Mouse (Mus musculus) embryonic fibroblast, embryonic 13.5 days (primary cell): ENCODE data around the gene Galm. TPM values are rescaled to one million over a fixed set of nuclear protein-coding genes. Genes with fewer than 3 reads are reported as not detected.

Experiments used
- H3K27ac ChIP-seq: 2 replicates; pipeline ENCODE4 v1.5.1; 2012; ENCODE audit warnings: low read length, control low read depth, inconsistent platforms; ENCODE audit not compliant: insufficient read depth
- H3K4me1 ChIP-seq: 2 replicates; pipeline ENCODE4 v1.6.1; 2011; ENCODE audit warnings: low read length; ENCODE audit not compliant: control insufficient read depth, insufficient read depth
- H3K4me3 ChIP-seq: 2 replicates; pipeline ENCODE4 v1.5.1; 2011; ENCODE audit warnings: mild to moderate bottlenecking, control low read depth, low read length; ENCODE audit not compliant: insufficient read depth
- CTCF ChIP-seq: IDR thresholded peaks from 2 replicates; pipeline ENCODE4 v1.5.1; 2011; ENCODE audit warnings: mild to moderate bottlenecking, control low read depth, low read length, moderate library complexity, borderline replicate concordance; ENCODE audit not compliant: insufficient read depth
- POLR2A ChIP-seq: IDR thresholded peaks from 2 replicates; pipeline ENCODE4 v1.6.1; 2011; ENCODE audit warnings: low read depth, mild to moderate bottlenecking, control low read depth, low read length, moderate library complexity
- polyA plus RNA-seq: library from polyadenylated mRNA; stranded (reverse); fragments of >200 nt; gene quantifications from 2 replicates; pipeline ENCODE4 v1.2.4, GENCODE M21; 2011; ENCODE audit warnings: low read depth; ENCODE audit not compliant: missing spikeins, insufficient read length

The Galm gene
- polyA plus RNA-seq, 1 experiment: 10.0 TPM

DNA sequence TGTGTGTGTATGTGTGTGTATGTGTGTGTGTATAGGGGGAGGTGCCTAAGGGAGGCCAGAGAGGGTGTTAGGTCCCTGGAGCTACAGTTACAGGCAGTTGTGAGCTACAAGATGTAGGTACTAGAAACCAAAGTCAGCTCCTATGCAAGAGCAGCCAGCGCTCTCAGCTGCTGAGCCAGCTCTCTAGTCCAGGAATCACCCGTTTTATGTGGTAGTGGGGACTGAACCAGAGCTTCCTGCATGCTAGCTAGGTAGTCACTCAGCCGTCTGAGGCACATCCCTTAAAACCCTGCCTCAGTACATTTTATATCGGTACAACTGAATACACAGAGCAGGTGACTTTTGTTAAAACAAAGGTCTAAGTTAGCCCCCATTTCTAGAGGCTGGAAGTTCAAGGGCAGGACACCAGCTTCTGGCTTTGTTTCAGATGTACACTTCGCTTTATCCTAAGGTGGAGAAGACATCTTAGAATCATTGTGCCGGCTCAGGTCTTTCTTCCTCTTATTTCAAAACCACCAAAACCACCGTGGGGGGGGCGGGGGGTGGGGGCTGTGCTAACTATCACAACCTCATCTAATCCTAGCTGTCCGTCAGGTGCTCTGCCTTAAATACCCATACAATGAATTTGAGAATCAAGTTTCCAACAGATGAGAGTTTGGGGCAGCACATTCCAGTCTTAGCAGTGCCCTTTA, 12.6 kb downstream of the Galm start:
- no peaks in the 10 kb centered on the region for H3K4me1 ChIP-seq
- no peak for TF ChIP-seq POLR2A
- no peak for TF ChIP-seq CTCF

DNA sequence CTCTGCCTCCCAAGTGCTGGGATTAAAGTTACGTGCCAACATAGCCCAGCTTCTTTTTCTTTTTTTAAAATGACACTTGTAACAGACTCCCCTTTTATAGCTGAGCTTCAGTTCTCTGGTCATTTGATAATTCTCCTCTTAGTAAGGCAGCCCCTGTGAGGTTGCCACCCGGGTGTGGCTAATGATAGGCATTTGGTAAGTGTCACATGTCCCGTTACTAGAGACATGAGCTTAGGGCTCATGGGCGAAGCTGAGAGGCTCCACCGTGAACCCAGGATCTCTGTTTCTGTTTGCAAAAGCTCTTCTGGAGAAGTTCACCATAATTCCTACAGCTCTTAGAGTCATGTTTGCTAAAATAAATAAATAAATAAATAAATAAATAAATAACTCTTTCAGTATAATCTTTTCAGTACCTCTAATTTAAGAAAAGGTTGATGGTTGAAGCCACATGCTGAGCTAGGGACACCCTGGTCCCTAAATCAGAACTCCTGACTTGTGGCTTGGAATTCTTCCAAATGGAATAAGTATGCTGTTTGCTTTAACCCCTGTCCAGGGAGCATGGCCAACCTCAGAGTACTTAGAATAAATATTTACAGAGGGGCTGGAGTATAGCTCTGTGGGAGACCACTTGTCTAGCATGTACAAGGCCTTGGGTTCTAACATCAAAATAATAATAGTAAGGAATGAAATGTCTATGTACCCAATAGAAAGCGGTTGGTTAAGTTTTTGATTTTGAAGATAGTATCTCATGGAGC, 16.4 kb downstream of the Galm start:
- TF ChIP-seq POLR2A: no peak
- TF ChIP-seq CTCF: no peak
- Histone ChIP-seq H3K4me1 (peaks cover 5% of the 10 kb centered on the region; the same call in 1 of the 2 replicates), H3K4me3 (no peak overlapping the region), H3K27ac (no peak overlapping the region)

More for the DNA sequence above, 12.6 kb downstream of the Galm start:
- no peak overlapping the region for H3K4me3 ChIP-seq
- H3K27ac ChIP-seq: no peak overlapping the region

DNA sequence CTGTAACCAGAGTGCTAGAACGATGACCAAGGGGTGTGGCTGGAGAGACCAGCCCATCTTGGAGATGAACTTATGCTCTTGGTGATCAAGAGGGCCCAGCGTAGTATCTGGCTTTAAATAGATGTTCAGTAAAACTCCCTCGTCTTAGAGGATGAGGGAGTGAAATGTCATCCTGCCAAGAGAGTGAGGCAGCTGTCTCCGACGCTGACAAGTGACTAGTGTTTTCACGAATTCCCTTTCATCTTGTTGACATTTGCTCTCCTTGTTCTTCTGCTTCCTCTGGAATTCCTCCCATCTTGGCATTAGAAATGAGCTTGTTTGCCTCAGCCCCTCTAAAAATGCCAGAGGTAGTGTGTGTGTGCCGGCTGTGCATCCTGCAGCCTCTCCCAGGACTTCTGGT, 17.9 kb downstream of the Galm start:
- no peak overlapping the region for H3K4me3 ChIP-seq
- TF ChIP-seq POLR2A: no peak
- TF ChIP-seq CTCF: no peak
- peaks cover 5% of the 10 kb centered on the region; the same call in 1 of the 2 replicates for H3K4me1 ChIP-seq
- H3K27ac ChIP-seq: no peak overlapping the region

- Histone ChIP-seq H3K4me3 (no peak overlapping the region), H3K27ac (no peak overlapping the region), H3K4me1 (peaks cover 5% of the 10 kb centered on the region; the same call in 1 of the 2 replicates)
- no peak for TF ChIP-seq POLR2A
- TF ChIP-seq CTCF: no peak
These were observed 18.5 kb downstream of the Galm start for GRCm38 (mm10) chr17:80145771-80146170.

- no peak for TF ChIP-seq CTCF
- no peak for TF ChIP-seq POLR2A
- Histone ChIP-seq H3K4me3 (no peak overlapping the region), H3K4me1 (peaks cover 5% of the 10 kb centered on the region; the same call in 1 of the 2 replicates), H3K27ac (no peak overlapping the region)
These were observed 21.1 kb downstream of the Galm start for GRCm38 (mm10) chr17:80148053-80148994.

GRCm38 (mm10) chr17:80148995-80149388, 21.7 kb downstream of the Galm start:
- peaks cover 5% of the 10 kb centered on the region; the same call in 1 of the 2 replicates for H3K4me1 ChIP-seq
- no peak overlapping the region for H3K27ac ChIP-seq
- TF ChIP-seq POLR2A: no peak
- TF ChIP-seq CTCF: no peak
- no peak overlapping the region for H3K4me3 ChIP-seq

GRCm38 (mm10) chr17:80151353-80151752, 24.1 kb downstream of the Galm start:
- Histone ChIP-seq H3K27ac (no peak overlapping the region), H3K4me1 (peaks cover 5% of the 10 kb centered on the region; the same call in 1 of the 2 replicates), H3K4me3 (no peak overlapping the region)
- TF ChIP-seq POLR2A (no peak), CTCF (no peak)

GRCm38 (mm10) chr17:80152767-80153630, 25.7 kb downstream of the Galm start:
- Histone ChIP-seq H3K4me3 (no peak overlapping the region), H3K4me1 (peaks cover 10% of the 10 kb centered on the region), H3K27ac (no peak overlapping the region)
- no peak for TF ChIP-seq POLR2A
- TF ChIP-seq CTCF: no peak
